Mouse (Mus musculus) v-Abl transformed pro-B cells (cell line): Measurements from ENCODE around the gene Vmn1r107.
"Not testable (repeated sequence)": the region's sequence is repeated elsewhere in the genome, so short reads cannot be mapped to it uniquely, and the experiment has no call there.

ENCODE experiments used
- in situ Hi-C, 2 experiments: fragments of 400-800 bp; cut with MboI; formaldehyde crosslinking; loops; one replicate each; pipeline ENCODE4 v1.15.1; 2025; ENCODE audit not compliant: unreplicated experiment in 2 of 2

Vmn1r107 gene

DNA sequence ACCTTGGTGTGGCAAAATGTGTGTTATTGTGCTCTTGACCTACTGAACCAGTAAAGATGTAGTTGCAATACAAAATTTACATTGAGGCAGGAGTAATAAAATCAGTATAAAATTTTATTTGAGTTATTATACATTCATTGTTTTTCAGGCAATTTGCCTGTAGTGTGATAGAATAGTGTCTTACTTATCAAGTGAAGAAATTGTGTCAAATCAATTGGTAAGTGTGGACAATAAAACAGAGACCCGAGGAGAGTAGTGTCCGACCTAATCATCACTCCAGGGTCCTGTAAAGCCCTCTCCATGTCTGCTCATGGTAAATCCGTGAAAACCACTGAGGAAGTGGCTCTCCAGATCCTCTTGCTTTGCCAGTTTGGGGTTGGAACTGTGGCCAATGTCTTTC lies at the start of gene Vmn1r107:
TSS of gene Vmn1r107 (plus strand) at position 301 of the 400 bp plus-strand sequence.
- in situ Hi-C loops: not testable (repeated sequence)

DNA sequence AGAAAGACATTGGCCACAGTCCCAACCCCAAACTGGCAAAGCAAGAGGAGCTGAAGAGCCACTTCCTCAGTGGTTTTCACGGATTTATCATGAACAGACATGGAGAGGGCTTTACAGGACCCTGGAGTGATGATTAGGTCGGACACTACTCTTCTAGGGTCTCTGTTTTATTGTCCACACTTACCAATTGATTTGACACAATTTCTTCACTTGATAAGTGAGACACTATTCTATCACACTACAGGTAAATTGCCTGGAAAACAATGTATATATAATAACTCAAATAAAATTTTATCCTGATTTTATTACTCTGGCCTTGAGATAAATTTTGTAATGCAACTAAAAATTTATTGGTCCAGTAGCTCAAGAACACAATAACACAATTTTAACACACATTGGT lies 34.4 kb downstream of the Vmn1r107 start, which contains the start of gene Vmn1r111:
TSS of gene Vmn1r111 (minus strand) at position 101 of the 400 bp plus-strand sequence.
- in situ Hi-C loops: not testable (repeated sequence)
